Mouse (Mus musculus): ENCODE results near the gene Mmp9. TPM values are rescaled to one million over a fixed set of nuclear protein-coding genes. Genes with fewer than 3 reads are reported as not detected.

The Mmp9 gene
- total RNA-seq, 1 experiment = 7.0 TPM

- Histone ChIP-seq H3K9me3 (ENCODE audit: control insufficient read depth, insufficient read depth, low read depth, low read length) (no peaks in the 10 kb centered on the region), H3K36me3 (ENCODE audit: control insufficient read depth, insufficient read depth, low read length, poor library complexity, severe bottlenecking) (no peaks in the 10 kb centered on the region), H3K4me3 (ENCODE audit: insufficient read depth in 1 of 2, low read depth in 1 of 2, low read length in 2 of 2, poor library complexity in 1 of 2, severe bottlenecking in 1 of 2) (no peak overlapping the region), H3K27ac (ENCODE audit: insufficient read depth, low read depth, low read length, poor library complexity, severe bottlenecking) (no peak overlapping the region), H3K4me1 (ENCODE audit: control insufficient read depth in 2 of 2, insufficient read depth in 2 of 2, low read length in 2 of 2, poor library complexity in 1 of 2) (peaks cover 0 to 3% of the 10 kb centered on the region in 2 experiments; a peak in 1 of 4 replicates), H3K9ac (ENCODE audit: insufficient read depth, low read depth, low read length, poor library complexity, severe bottlenecking) (no peak overlapping the region)
- TF ChIP-seq ZC3H11A (IDR thresholded peaks at IDR 0.05; ENCODE audit: borderline replicate concordance, low read depth, low read length) (no peak), HCFC1 (IDR thresholded peaks at IDR 0.05; ENCODE audit: borderline replicate concordance, insufficient read depth, low read length) (no peak), MAFK (IDR thresholded peaks at IDR 0.05; ENCODE audit: insufficient read depth, low read depth, low read length) (no peak), CHD2 (IDR thresholded peaks at IDR 0.05; ENCODE audit: low read depth, low read length) (no peak), ZNF384 (IDR thresholded peaks at IDR 0.05; ENCODE audit: low read depth, low read length) (no peak)
- DNase-seq (ENCODE audit: low read depth, low spot score) = no peak
- in situ Hi-C loops (cut with MboI; ENCODE audit: low sequenced_read_pairs in 2 of 2, unreplicated experiment in 2 of 2) = no loop called here
Observed at GRCm38 (mm10) chr2:164923291-164923690, 17.3 kb upstream of the Mmp9 start.

DNA sequence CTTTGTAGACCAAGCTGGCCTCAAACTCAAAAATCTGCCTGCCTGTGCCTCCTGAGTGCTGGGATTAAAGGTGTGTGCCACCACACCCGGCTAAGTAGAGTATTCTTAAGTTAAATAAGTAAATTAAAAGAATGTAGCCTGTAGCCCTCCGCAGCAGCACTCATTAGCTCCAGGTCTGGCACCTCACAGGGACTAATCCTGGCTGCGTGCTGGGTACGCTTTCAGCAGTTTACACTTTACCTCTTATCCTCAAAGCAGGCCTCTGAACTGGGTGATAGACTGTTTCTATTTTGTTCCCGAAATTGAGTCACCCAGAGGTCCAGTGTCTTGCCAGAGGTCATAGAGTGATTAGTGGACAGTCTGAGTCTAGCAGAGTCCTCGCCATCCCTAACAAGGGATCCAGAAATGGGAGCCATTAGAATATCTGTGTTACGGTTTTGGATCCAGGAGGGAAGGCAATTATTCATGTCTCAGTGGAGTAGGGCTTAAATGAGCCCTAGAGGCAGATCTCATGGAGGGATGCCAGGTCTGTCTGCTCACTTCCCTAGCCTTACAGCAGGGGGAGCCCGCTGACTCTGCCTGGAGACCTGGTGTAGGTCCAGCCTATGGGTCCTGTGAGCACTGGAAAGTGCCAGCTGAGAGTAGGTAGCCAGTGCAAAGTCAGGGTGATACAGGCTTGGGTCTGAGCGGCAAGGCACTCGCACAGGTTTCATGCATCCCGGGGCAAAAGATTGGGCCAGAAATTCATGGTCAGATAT lies 16.3 kb upstream of the Mmp9 start:
- in situ Hi-C loops (cut with MboI; ENCODE audit: low sequenced_read_pairs in 2 of 2, unreplicated experiment in 2 of 2) = no loop called here
- Histone ChIP-seq H3K27ac (ENCODE audit: insufficient read depth, low read depth, low read length, poor library complexity, severe bottlenecking) (no peak overlapping the region), H3K9me3 (ENCODE audit: control insufficient read depth, insufficient read depth, low read depth, low read length) (no peaks in the 10 kb centered on the region), H3K9ac (ENCODE audit: insufficient read depth, low read depth, low read length, poor library complexity, severe bottlenecking) (no peak overlapping the region), H3K4me3 (ENCODE audit: insufficient read depth in 1 of 2, low read depth in 1 of 2, low read length in 2 of 2, poor library complexity in 1 of 2, severe bottlenecking in 1 of 2) (no peak overlapping the region), H3K36me3 (ENCODE audit: control insufficient read depth, insufficient read depth, low read length, poor library complexity, severe bottlenecking) (no peaks in the 10 kb centered on the region), H3K4me1 (ENCODE audit: control insufficient read depth in 2 of 2, insufficient read depth in 2 of 2, low read length in 2 of 2, poor library complexity in 1 of 2) (peaks cover 0 to 3% of the 10 kb centered on the region in 2 experiments; a peak in 1 of 4 replicates)
- TF ChIP-seq HCFC1 (IDR thresholded peaks at IDR 0.05; ENCODE audit: borderline replicate concordance, insufficient read depth, low read length) = no peak
- TF ChIP-seq MAFK (IDR thresholded peaks at IDR 0.05; ENCODE audit: insufficient read depth, low read depth, low read length) = no peak
- no peak for TF ChIP-seq ZNF384 (IDR thresholded peaks at IDR 0.05; ENCODE audit: low read depth, low read length)
- TF ChIP-seq ZC3H11A (IDR thresholded peaks at IDR 0.05; ENCODE audit: borderline replicate concordance, low read depth, low read length) = no peak
- no peak for TF ChIP-seq CHD2 (IDR thresholded peaks at IDR 0.05; ENCODE audit: low read depth, low read length)
- no peak for DNase-seq (ENCODE audit: low read depth, low spot score)

DNA sequence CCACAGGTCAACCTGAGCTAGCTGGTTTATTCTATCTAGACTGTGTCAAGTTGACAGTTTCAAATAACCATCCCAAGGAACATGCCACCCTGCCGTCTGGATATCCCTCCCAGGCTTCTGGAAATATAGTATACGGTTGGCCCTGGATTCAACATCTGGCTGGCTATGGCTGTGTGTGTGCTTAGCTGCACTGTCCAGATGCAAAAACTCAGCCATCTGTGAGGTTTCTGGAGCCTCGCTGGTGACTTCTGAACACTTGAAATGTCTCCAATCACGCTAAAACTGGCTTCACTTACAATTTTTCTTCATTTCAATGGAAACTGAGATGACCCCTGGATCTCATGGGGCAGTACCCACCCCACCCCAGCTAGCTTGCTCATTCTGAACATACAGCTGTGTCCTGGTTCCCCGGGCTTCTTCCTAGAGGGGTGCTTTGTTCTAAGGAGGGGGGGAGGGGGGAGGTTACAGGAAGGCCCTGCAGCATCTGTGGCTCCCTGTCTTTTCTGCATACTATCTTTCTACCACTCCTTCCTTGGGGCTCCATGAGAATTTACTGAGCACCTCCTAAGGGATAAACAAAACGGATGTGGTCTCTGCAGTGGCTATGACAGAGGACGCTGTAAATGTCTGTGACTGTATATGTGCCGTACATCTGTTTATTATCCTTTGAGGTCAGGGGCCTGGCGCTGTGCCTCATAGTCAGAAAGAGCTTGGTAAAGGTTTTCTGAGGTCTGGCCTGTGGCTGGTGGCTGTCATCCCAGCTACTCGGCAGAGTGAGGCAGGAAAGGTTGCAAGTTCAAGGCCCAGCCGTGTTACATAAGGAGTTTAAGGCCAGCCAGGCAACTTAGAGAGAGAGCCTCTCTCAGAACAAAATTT lies 9.6 kb upstream of the Mmp9 start:
- Histone ChIP-seq H3K4me3 (ENCODE audit: insufficient read depth in 1 of 2, low read depth in 1 of 2, low read length in 2 of 2, poor library complexity in 1 of 2, severe bottlenecking in 1 of 2) (no peak overlapping the region), H3K9ac (ENCODE audit: insufficient read depth, low read depth, low read length, poor library complexity, severe bottlenecking) (no peak overlapping the region), H3K36me3 (ENCODE audit: control insufficient read depth, insufficient read depth, low read length, poor library complexity, severe bottlenecking) (no peaks in the 10 kb centered on the region), H3K4me1 (ENCODE audit: control insufficient read depth in 2 of 2, insufficient read depth in 2 of 2, low read length in 2 of 2, poor library complexity in 1 of 2) (peaks cover 0 to 1% of the 10 kb centered on the region in 2 experiments; a peak in 1 of 4 replicates), H3K27ac (ENCODE audit: insufficient read depth, low read depth, low read length, poor library complexity, severe bottlenecking) (no peak overlapping the region), H3K9me3 (ENCODE audit: control insufficient read depth, insufficient read depth, low read depth, low read length) (no peaks in the 10 kb centered on the region)
- TF ChIP-seq CHD2 (IDR thresholded peaks at IDR 0.05; ENCODE audit: low read depth, low read length) = no peak
- TF ChIP-seq HCFC1 (IDR thresholded peaks at IDR 0.05; ENCODE audit: borderline replicate concordance, insufficient read depth, low read length) = no peak
- no peak for TF ChIP-seq ZC3H11A (IDR thresholded peaks at IDR 0.05; ENCODE audit: borderline replicate concordance, low read depth, low read length)
- no peak for TF ChIP-seq MAFK (IDR thresholded peaks at IDR 0.05; ENCODE audit: insufficient read depth, low read depth, low read length)
- no peak for TF ChIP-seq ZNF384 (IDR thresholded peaks at IDR 0.05; ENCODE audit: low read depth, low read length)
- DNase-seq (ENCODE audit: low read depth, low spot score) = no peak
- in situ Hi-C loops (cut with MboI; ENCODE audit: low sequenced_read_pairs in 2 of 2, unreplicated experiment in 2 of 2) = no loop called here

- H3K4me1 ChIP-seq (ENCODE audit: control insufficient read depth in 2 of 2, insufficient read depth in 2 of 2, low read length in 2 of 2, poor library complexity in 1 of 2) = peaks cover 0 to 10% of the 10 kb centered on the region in 2 experiments; a peak in 2 of 4 replicates
- DNase-seq (ENCODE audit: low read depth, low spot score) = no peak
- TF ChIP-seq HCFC1 (IDR thresholded peaks at IDR 0.05; ENCODE audit: borderline replicate concordance, insufficient read depth, low read length) (no peak), MAFK (IDR thresholded peaks at IDR 0.05; ENCODE audit: insufficient read depth, low read depth, low read length) (peak; percentile 95), CHD2 (IDR thresholded peaks at IDR 0.05; ENCODE audit: low read depth, low read length) (no peak), ZC3H11A (IDR thresholded peaks at IDR 0.05; ENCODE audit: borderline replicate concordance, low read depth, low read length) (no peak)
- H3K4me3 ChIP-seq (ENCODE audit: insufficient read depth in 1 of 2, low read depth in 1 of 2, low read length in 2 of 2, poor library complexity in 1 of 2, severe bottlenecking in 1 of 2) = no peak overlapping the region
- H3K9ac ChIP-seq (ENCODE audit: insufficient read depth, low read depth, low read length, poor library complexity, severe bottlenecking) = no peak overlapping the region
- in situ Hi-C loops (cut with MboI; ENCODE audit: low sequenced_read_pairs in 2 of 2, unreplicated experiment in 2 of 2) = no loop called here
- no peaks in the 10 kb centered on the region for H3K36me3 ChIP-seq (ENCODE audit: control insufficient read depth, insufficient read depth, low read length, poor library complexity, severe bottlenecking)
- H3K27ac ChIP-seq (ENCODE audit: insufficient read depth, low read depth, low read length, poor library complexity, severe bottlenecking) = no peak overlapping the region
- H3K9me3 ChIP-seq (ENCODE audit: control insufficient read depth, insufficient read depth, low read depth, low read length) = no peaks in the 10 kb centered on the region
Observed at GRCm38 (mm10) chr2:164933534-164933933, 7.0 kb upstream of the Mmp9 start.
